Mouse (Mus musculus) MEL (cell line): ENCODE data around the gene Nagk. TPM values are rescaled to one million over a fixed set of nuclear protein-coding genes. Genes with fewer than 3 reads are reported as not detected.

ENCODE experiments used
- DNase-seq: peaks from one replicate; pipeline ENCODE4 v3.0.0; 2011; ENCODE audit warnings: low read depth, low spot score
- H3K27ac ChIP-seq: 2 replicates; pipeline ENCODE4 v1.5.1; 2012; ENCODE audit warnings: low read depth, mild to moderate bottlenecking, control low read depth, low read length, moderate library complexity; ENCODE audit not compliant: control insufficient read depth
- H3K27me3 ChIP-seq, 2 experiments: fragments of 150-350 bp in 1 of 2; sonication (generic) in 1 of 2; 2 replicates each; pipeline ENCODE4 v1.6.1; 2012; ENCODE audit warnings: low read length in 2 of 2, mild to moderate bottlenecking in 2 of 2, improper control_type of control experiment in 1 of 2, moderate library complexity in 1 of 2; ENCODE audit not compliant: insufficient read depth in 2 of 2, control insufficient read depth in 1 of 2
- H3K36me3 ChIP-seq, 2 experiments: 2 replicates each; pipeline ENCODE4 v1.6.1; 2012 to 2014; ENCODE audit warnings: low read length in 2 of 2, improper control_type of control experiment in 1 of 2, inconsistent platforms in 1 of 2, mild to moderate bottlenecking in 1 of 2; ENCODE audit not compliant: insufficient read depth in 2 of 2, control insufficient read depth in 1 of 2
- H3K4me1 ChIP-seq, 2 experiments: fragments of 150-350 bp in 1 of 2; sonication (generic) in 1 of 2; 2 replicates each; pipeline ENCODE4 v1.6.1; 2012; ENCODE audit warnings: low read length in 2 of 2, improper control_type of control experiment in 1 of 2, mild to moderate bottlenecking in 1 of 2; ENCODE audit not compliant: insufficient read depth in 2 of 2, control insufficient read depth in 1 of 2
- H3K4me3 ChIP-seq, 2 experiments: fragments of 150-350 bp in 1 of 2; sonication (generic) in 1 of 2; 2 replicates each; pipeline ENCODE4 v1.5.1; 2012; ENCODE audit warnings: low read depth in 2 of 2, low read length in 2 of 2, mild to moderate bottlenecking in 2 of 2, moderate library complexity in 2 of 2, control low read depth in 1 of 2, improper control_type of control experiment in 1 of 2; ENCODE audit not compliant: control insufficient read depth in 1 of 2, insufficient read depth in 1 of 2
- H3K79me2 ChIP-seq: 2 replicates; pipeline ENCODE4 v1.6.1; 2012; ENCODE audit warnings: mild to moderate bottlenecking, low read length, moderate library complexity; ENCODE audit not compliant: control insufficient read depth, poor library complexity, insufficient read depth
- H3K9ac ChIP-seq: 2 replicates; pipeline ENCODE4 v1.6.1; 2012; ENCODE audit warnings: low read depth, mild to moderate bottlenecking, control low read depth, low read length, moderate library complexity; ENCODE audit not compliant: control insufficient read depth, poor library complexity, severe bottlenecking
- H3K9me3 ChIP-seq: fragments of 150-350 bp; sonication (generic); replicated peaks from 2 replicates; pipeline ENCODE4 v1.6.1; 2012; ENCODE audit warnings: mild to moderate bottlenecking, low read length, improper control_type of control experiment, moderate library complexity; ENCODE audit not compliant: insufficient read depth
- CHD1 ChIP-seq: IDR thresholded peaks from 2 replicates; pipeline ENCODE4 v1.6.1; 2012; ENCODE audit warnings: low read depth, mild to moderate bottlenecking, inconsistent platforms, low read length, improper control_type of control experiment
- E2F4 ChIP-seq: IDR thresholded peaks from 2 replicates; pipeline ENCODE4 v1.6.1; 2011; ENCODE audit warnings: low read depth, low read length, improper control_type of control experiment, borderline replicate concordance
- ELF1 ChIP-seq: IDR thresholded peaks from 2 replicates; pipeline ENCODE4 v1.6.1; 2014; ENCODE audit warnings: low read depth, mild to moderate bottlenecking, inconsistent platforms, low read length, improper control_type of control experiment, moderate library complexity
- EP300 ChIP-seq, 2 experiments: IDR thresholded peaks; 2 replicates each; pipeline ENCODE4 v1.6.1; 2011; ENCODE audit warnings: improper control_type of control experiment in 2 of 2, low read length in 2 of 2, low read depth in 1 of 2, mild to moderate bottlenecking in 1 of 2
- ETS1 ChIP-seq: IDR thresholded peaks from 2 replicates; pipeline ENCODE4 v1.6.1; 2012; ENCODE audit warnings: low read depth, mild to moderate bottlenecking, inconsistent platforms, low read length, improper control_type of control experiment, moderate library complexity
- JUND ChIP-seq: IDR thresholded peaks from 2 replicates; pipeline ENCODE4 v1.6.1; 2011; ENCODE audit warnings: low read depth, mild to moderate bottlenecking, improper control_type of control experiment, low read length
- MAFK ChIP-seq: IDR thresholded peaks from 2 replicates; pipeline ENCODE4 v1.6.1; 2011; ENCODE audit warnings: low read depth, mild to moderate bottlenecking, low read length, improper control_type of control experiment, borderline replicate concordance
- MAX ChIP-seq: IDR thresholded peaks from 2 replicates; pipeline ENCODE4 v1.6.1; 2011; ENCODE audit warnings: low read length, improper control_type of control experiment
- MEF2A ChIP-seq: IDR thresholded peaks from 2 replicates; pipeline ENCODE4 v1.6.1; 2014; ENCODE audit warnings: low read depth, mild to moderate bottlenecking, inconsistent platforms, low read length, improper control_type of control experiment; ENCODE audit not compliant: poor library complexity, insufficient replicate concordance, severe bottlenecking; ENCODE audit errors: extremely low read depth
- MXI1 ChIP-seq: IDR thresholded peaks from 2 replicates; pipeline ENCODE4 v1.6.1; 2011; ENCODE audit warnings: mild to moderate bottlenecking, low read depth, low read length, improper control_type of control experiment
- NELFE ChIP-seq: IDR thresholded peaks from 2 replicates; pipeline ENCODE4 v1.6.1; 2011; ENCODE audit warnings: low read depth, low read length, improper control_type of control experiment
- NRF1 ChIP-seq: IDR thresholded peaks from 2 replicates; pipeline ENCODE4 v1.6.1; 2014; ENCODE audit warnings: low read depth, mild to moderate bottlenecking, inconsistent platforms, low read length, improper control_type of control experiment, moderate library complexity; ENCODE audit not compliant: poor library complexity, insufficient read depth, severe bottlenecking
- POLR2A ChIP-seq, 2 experiments: IDR thresholded peaks; 2 replicates each; pipeline ENCODE4 v1.6.1; 2011 to 2012; ENCODE audit warnings: low read length in 2 of 2, mild to moderate bottlenecking in 2 of 2, control low read depth in 1 of 2, improper control_type of control experiment in 1 of 2, low read depth in 1 of 2, moderate library complexity in 1 of 2; ENCODE audit not compliant: control insufficient read depth in 1 of 2, insufficient read depth in 1 of 2, poor library complexity in 1 of 2
- POLR2AphosphoS2 ChIP-seq: IDR thresholded peaks from 2 replicates; pipeline ENCODE4 v1.6.1; 2011; ENCODE audit warnings: low read length, improper control_type of control experiment
- RAD21 ChIP-seq: IDR thresholded peaks from 2 replicates; pipeline ENCODE4 v1.6.1; 2011; ENCODE audit warnings: mild to moderate bottlenecking, low read depth, low read length, improper control_type of control experiment
- RCOR1 ChIP-seq: IDR thresholded peaks from 2 replicates; pipeline ENCODE4 v1.6.1; 2012; ENCODE audit warnings: low read depth, mild to moderate bottlenecking, inconsistent platforms, low read length, improper control_type of control experiment
- SIN3A ChIP-seq: IDR thresholded peaks from 2 replicates; pipeline ENCODE4 v1.6.1; 2012; ENCODE audit warnings: low read length, improper control_type of control experiment, inconsistent platforms
- TAL1 ChIP-seq: IDR thresholded peaks from 2 replicates; pipeline ENCODE4 v1.6.1; 2012; ENCODE audit warnings: mild to moderate bottlenecking, inconsistent platforms, low read length, moderate library complexity, mixed read lengths
- TBP ChIP-seq: IDR thresholded peaks from 2 replicates; pipeline ENCODE4 v1.8.0; 2011; ENCODE audit warnings: low read depth, low read length, improper control_type of control experiment
- UBTF ChIP-seq: IDR thresholded peaks from 2 replicates; pipeline ENCODE4 v1.6.1; 2012; ENCODE audit warnings: low read depth, mild to moderate bottlenecking, inconsistent platforms, low read length, improper control_type of control experiment, moderate library complexity, borderline replicate concordance; ENCODE audit not compliant: insufficient read depth
- USF1 ChIP-seq: IDR thresholded peaks from 2 replicates; pipeline ENCODE4 v1.6.1; 2014; ENCODE audit warnings: low read depth, mild to moderate bottlenecking, inconsistent platforms, low read length, improper control_type of control experiment, moderate library complexity
- ZC3H11A ChIP-seq: IDR thresholded peaks from 2 replicates; pipeline ENCODE4 v1.6.1; 2012; ENCODE audit warnings: low read depth, mild to moderate bottlenecking, inconsistent platforms, low read length, improper control_type of control experiment
- ZKSCAN1 ChIP-seq: IDR thresholded peaks from 2 replicates; pipeline ENCODE4 v1.6.1; 2012; ENCODE audit warnings: low read depth, mild to moderate bottlenecking, inconsistent platforms, low read length, improper control_type of control experiment, moderate library complexity
- ZMIZ1 ChIP-seq: IDR thresholded peaks from 2 replicates; pipeline ENCODE4 v1.6.1; 2012; ENCODE audit warnings: low read depth, mild to moderate bottlenecking, inconsistent platforms, low read length, improper control_type of control experiment, moderate library complexity
- ZNF384 ChIP-seq: IDR thresholded peaks from 2 replicates; pipeline ENCODE4 v1.6.1; 2012; ENCODE audit warnings: low read depth, mild to moderate bottlenecking, inconsistent platforms, low read length, improper control_type of control experiment
- polyA plus RNA-seq, 2 experiments: library from polyadenylated mRNA; stranded (reverse) in 1 of 2; unstranded in 1 of 2; fragments of >175 nt in 1 of 2; fragments of >200 nt in 1 of 2; gene quantifications; 2 replicates each; pipeline versions ENCODE4 v1.2.1 to v1.2.4; 2012; ENCODE audit warnings: low replicate concordance in 2 of 2, low read depth in 1 of 2; ENCODE audit not compliant: insufficient read length in 2 of 2, insufficient read depth in 1 of 2, missing spikeins in 1 of 2
- total RNA-seq: library from RNA; depleted of rRNA; stranded (reverse); fragments of 300-350 nt; gene quantifications from 2 replicates; pipeline ENCODE4 v1.2.3, GENCODE M21; 2012

Nagk gene
- total and polyA plus RNA-seq, 3 experiments, result 3.6 to 6.3 TPM; not detected in 1

GRCm38 (mm10) chr6:83836826-83837225, 42.0 kb downstream of the Nagk start:
- Histone ChIP-seq H3K36me3 (no peaks in the 10 kb centered on the region; a peak in 1 of 4 replicates), H3K9ac (no peak overlapping the region), H3K4me3 (no peak overlapping the region), H3K27me3 (no peaks in the 10 kb centered on the region; a peak in 2 of 4 replicates), H3K9me3 (no peaks in the 10 kb centered on the region), H3K4me1 (peaks cover 0 to 6% of the 10 kb centered on the region in 2 experiments; a peak in 1 of 4 replicates), H3K79me2 (no peaks in the 10 kb centered on the region), H3K27ac (no peak overlapping the region)
- no peak for TF ChIP-seq POLR2AphosphoS2
- TF ChIP-seq EP300 (IDR thresholded peaks at IDR 0.05; ENCODE audit: low read depth in 1 of 2, low read length in 2 of 2), result no peak
- no peak for TF ChIP-seq JUND
- no peak for TF ChIP-seq TAL1
- no peak for TF ChIP-seq RCOR1
- no peak for TF ChIP-seq MAFK
- no peak for TF ChIP-seq POLR2A (IDR thresholded peaks at IDR 0.05; ENCODE audit: control insufficient read depth in 1 of 2, insufficient read depth in 1 of 2, low read depth in 1 of 2, low read length in 2 of 2, poor library complexity in 1 of 2)
- TF ChIP-seq RAD21, result no peak
- no peak for TF ChIP-seq SIN3A
- no peak for TF ChIP-seq ZMIZ1
- no peak for TF ChIP-seq MXI1
- TF ChIP-seq ZC3H11A, result no peak
- no peak for TF ChIP-seq MAX
- no peak for TF ChIP-seq UBTF
- no peak for TF ChIP-seq NRF1
- no peak for TF ChIP-seq E2F4
- TF ChIP-seq MEF2A, result no peak
- no peak for TF ChIP-seq ZKSCAN1
- TF ChIP-seq USF1, result no peak
- no peak for TF ChIP-seq NELFE
- DNase-seq, result no peak

GRCm38 (mm10) chr6:83838046-83838445, 43.3 kb downstream of the Nagk start:
- Histone ChIP-seq H3K36me3 (no peaks in the 10 kb centered on the region), H3K27ac (no peak overlapping the region), H3K9ac (no peak overlapping the region), H3K4me1 (no peaks in the 10 kb centered on the region), H3K9me3 (no peaks in the 10 kb centered on the region), H3K4me3 (no peak overlapping the region), H3K79me2 (no peaks in the 10 kb centered on the region), H3K27me3 (no peaks in the 10 kb centered on the region; a peak in 2 of 4 replicates)
- DNase-seq, result no peak
- no peak for TF ChIP-seq MXI1
- no peak for TF ChIP-seq RAD21
- no peak for TF ChIP-seq ELF1
- no peak for TF ChIP-seq ZNF384
- TF ChIP-seq CHD1, result no peak
- no peak for TF ChIP-seq SIN3A
- no peak for TF ChIP-seq TBP
- TF ChIP-seq MAX, result no peak
- no peak for TF ChIP-seq NELFE
- no peak for TF ChIP-seq ETS1
- no peak for TF ChIP-seq RCOR1
